Mouse (Mus musculus) C2C12 (cell line): Measurements from ENCODE around the gene Cope. TPM values are rescaled to one million over a fixed set of nuclear protein-coding genes. Genes with fewer than 3 reads are reported as not detected.

Source experiments
- H3K27me3 ChIP-seq: one replicate; pipeline ENCODE4 v1.6.1; 2011; ENCODE audit not compliant: control insufficient read depth, insufficient read depth, insufficient read length
- H3K36me3 ChIP-seq: one replicate; pipeline ENCODE4 v1.6.1; 2011; ENCODE audit not compliant: control insufficient read depth, insufficient read depth
- H3K4me3 ChIP-seq: one replicate; pipeline ENCODE4 v1.5.1; 2011; ENCODE audit warnings: mild to moderate bottlenecking, control low read depth; ENCODE audit not compliant: poor library complexity, insufficient read depth, severe bottlenecking
- H3K79me2 ChIP-seq: one replicate; pipeline ENCODE4 v1.6.1; 2011; ENCODE audit not compliant: control insufficient read depth, insufficient read depth
- H3K79me3 ChIP-seq: one replicate; pipeline ENCODE4 v1.6.1; 2011; ENCODE audit warnings: low read depth, control low read depth
- H3ac ChIP-seq: one replicate; pipeline ENCODE3; 2011; ENCODE audit warnings: low read depth; ENCODE audit not compliant: control insufficient read depth, insufficient read length
- CEBPB ChIP-seq: IDR thresholded peaks from one replicate; pipeline ENCODE4 v1.6.1; 2011; ENCODE audit warnings: low read depth, mild to moderate bottlenecking, control low read depth, moderate library complexity
- CTCF ChIP-seq: IDR thresholded peaks from one replicate; pipeline ENCODE4 v1.5.1; 2011; ENCODE audit not compliant: control insufficient read depth, insufficient read depth, insufficient read length
- FOSL1 ChIP-seq: IDR thresholded peaks from one replicate; pipeline ENCODE4 v1.8.0; 2011; ENCODE audit warnings: mild to moderate bottlenecking, low read length; ENCODE audit not compliant: poor library complexity, insufficient read depth, severe bottlenecking
- MAX ChIP-seq: IDR thresholded peaks from one replicate; pipeline ENCODE4 v1.6.1; 2011; ENCODE audit warnings: mild to moderate bottlenecking, control low read depth
- MYOD1 ChIP-seq: IDR thresholded peaks from one replicate; pipeline ENCODE4 v1.6.1; 2011; ENCODE audit warnings: low read depth; ENCODE audit not compliant: control insufficient read depth, insufficient read length
- MYOG ChIP-seq: IDR thresholded peaks from one replicate; pipeline ENCODE4 v1.6.1; 2011; ENCODE audit not compliant: control insufficient read depth, insufficient read length; ENCODE audit errors: extremely low read depth
- USF1 ChIP-seq: IDR thresholded peaks from one replicate; pipeline ENCODE4 v1.6.1; 2011; ENCODE audit warnings: low read depth, mild to moderate bottlenecking, control low read depth, moderate library complexity
- polyA plus RNA-seq: library from polyadenylated mRNA; unstranded; fragments of >200 nt; fragmentation: generic; extraction: Trizol; gene quantifications from one replicate; pipeline ENCODE4 v1.2.1, GENCODE M21; 2012; ENCODE audit warnings: missing spikeins

Gene Cope
- polyA plus RNA-seq, 1 experiment, result 158 TPM

DNA sequence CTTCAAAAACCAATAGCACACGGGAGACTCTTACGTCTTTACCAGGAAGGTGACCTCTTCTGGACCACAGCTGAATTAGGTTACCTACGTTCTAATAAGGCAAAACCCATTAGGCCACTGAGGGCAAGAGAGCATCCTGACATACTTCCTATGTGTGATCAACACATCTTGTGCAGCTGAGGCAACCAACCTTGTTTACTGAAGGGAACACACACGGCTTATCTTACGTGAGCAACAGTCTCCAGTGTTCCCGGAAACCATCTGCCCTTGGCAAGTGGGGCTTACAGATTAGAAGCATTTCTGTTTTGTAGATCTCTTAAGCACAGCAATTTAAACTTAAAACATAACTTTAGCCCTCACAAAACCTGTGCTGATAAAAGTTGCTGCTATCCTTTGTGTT lies 25.2 kb downstream of the Cope start:
- Histone ChIP-seq H3K79me2 (no peaks in the 10 kb centered on the region), H3ac (no peak overlapping the region), H3K4me3 (no peak overlapping the region), H3K79me3 (no peaks in the 10 kb centered on the region), H3K27me3 (no peaks in the 10 kb centered on the region), H3K36me3 (peaks cover 17% of the 10 kb centered on the region)
- TF ChIP-seq MYOG (no peak), USF1 (no peak), FOSL1 (no peak), MAX (no peak), CTCF (no peak), CEBPB (no peak), MYOD1 (no peak)

DNA sequence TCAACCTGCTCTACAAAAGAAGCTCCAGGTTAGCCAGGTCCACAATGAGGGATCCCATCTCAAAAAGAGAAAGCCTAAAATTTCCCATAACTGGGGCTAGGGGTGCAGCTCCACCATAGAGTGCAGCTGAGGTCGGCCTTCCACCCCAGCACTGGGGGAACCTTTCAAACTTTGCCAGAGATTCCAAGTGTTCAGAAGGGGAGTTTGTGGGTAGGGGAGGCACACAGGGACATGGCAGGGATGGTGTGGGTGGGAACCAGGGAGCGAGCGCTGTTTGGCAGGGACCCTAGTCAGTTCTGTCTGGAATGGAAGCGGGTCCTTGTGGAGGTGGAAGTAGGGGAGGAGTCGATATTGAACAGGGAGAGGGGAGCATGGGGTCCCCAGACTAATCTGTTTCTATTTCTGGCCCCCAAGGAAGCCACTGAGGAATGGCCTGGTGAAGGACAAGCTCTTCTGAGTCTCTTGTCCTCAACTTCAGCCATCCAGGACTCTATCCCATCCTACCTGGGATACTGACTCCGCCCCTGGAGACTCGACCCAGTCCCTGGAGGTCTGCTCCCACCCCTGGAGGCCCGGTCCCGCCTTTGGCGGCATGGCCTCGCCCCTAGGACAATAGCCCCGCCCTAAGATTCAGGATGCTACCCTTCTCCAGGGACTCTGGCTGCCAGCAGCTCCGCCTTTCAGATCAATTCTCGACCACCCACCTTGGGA lies 27.0 kb downstream of the Cope start, which contains the start of gene Gdf1:
Gene Gdf1 (plus strand): TSS at position 694 of the 711 bp plus-strand sequence.
- Histone ChIP-seq H3K36me3 (peaks cover 35% of the 10 kb centered on the region), H3K79me3 (no peaks in the 10 kb centered on the region), H3K4me3 (no peak within 1 kb of the TSS), H3K27me3 (no peaks in the 10 kb centered on the region), H3K79me2 (no peaks in the 10 kb centered on the region), H3ac (no peak within 1 kb of the TSS)
- no peak for TF ChIP-seq CTCF
- no peak for TF ChIP-seq MYOG
- TF ChIP-seq MAX, result no peak
- no peak for TF ChIP-seq MYOD1
- TF ChIP-seq USF1, result no peak
- TF ChIP-seq CEBPB, result no peak
- TF ChIP-seq FOSL1, result no peak

GRCm38 (mm10) chr8:70329835-70330740 lies 27.8 kb downstream of the Cope start:
- Histone ChIP-seq H3K79me3 (no peaks in the 10 kb centered on the region), H3K4me3 (no peak overlapping the region), H3K36me3 (peaks cover 43% of the 10 kb centered on the region), H3ac (no peak overlapping the region), H3K79me2 (no peaks in the 10 kb centered on the region), H3K27me3 (no peaks in the 10 kb centered on the region)
- TF ChIP-seq CTCF (no peak), MYOD1 (no peak), MYOG (no peak), CEBPB (no peak), FOSL1 (no peak), MAX (no peak), USF1 (no peak)

- no peaks in the 10 kb centered on the region for H3K79me3 ChIP-seq
- H3K4me3 ChIP-seq, result no peak overlapping the region
- H3K36me3 ChIP-seq, result peaks cover 50% of the 10 kb centered on the region
- H3ac ChIP-seq, result no peak overlapping the region
- H3K79me2 ChIP-seq, result no peaks in the 10 kb centered on the region
- no peaks in the 10 kb centered on the region for H3K27me3 ChIP-seq
- TF ChIP-seq MYOG (no peak), CEBPB (no peak), MYOD1 (no peak), MAX (no peak), CTCF (no peak), USF1 (no peak), FOSL1 (no peak)
Observed at GRCm38 (mm10) chr8:70330741-70331364, 28.5 kb downstream of the Cope start.

DNA sequence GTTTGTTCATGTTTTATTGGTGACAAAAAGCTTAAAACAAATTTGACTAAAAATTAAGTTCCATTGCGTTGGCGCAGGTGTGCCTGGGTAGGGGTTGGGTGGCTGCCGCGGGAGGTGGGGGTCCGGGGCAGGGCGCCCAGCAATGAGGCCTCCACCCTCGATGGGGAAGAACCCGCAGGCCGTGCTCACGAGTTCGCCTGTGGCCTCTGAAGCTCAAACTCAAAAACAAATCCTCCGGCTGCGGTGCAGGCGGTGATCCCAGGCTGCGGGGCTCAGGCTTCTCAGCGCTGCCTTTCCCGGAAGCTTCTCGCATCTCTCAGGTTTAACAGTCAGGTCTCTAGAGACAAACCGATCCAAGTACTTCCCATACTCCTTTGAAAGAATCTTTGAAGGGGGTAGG lies 29.2 kb downstream of the Cope start:
- no peak overlapping the region for H3K4me3 ChIP-seq
- no peak for TF ChIP-seq MAX
- no peak for TF ChIP-seq MYOD1
- TF ChIP-seq CEBPB, result no peak
- TF ChIP-seq FOSL1, result no peak
- no peak for TF ChIP-seq MYOG
- TF ChIP-seq CTCF, result no peak
- TF ChIP-seq USF1, result no peak
- peaks cover 57% of the 10 kb centered on the region for H3K36me3 ChIP-seq
- H3K27me3 ChIP-seq, result no peaks in the 10 kb centered on the region
- H3K79me3 ChIP-seq, result no peaks in the 10 kb centered on the region
- no peaks in the 10 kb centered on the region for H3K79me2 ChIP-seq
- no peak overlapping the region for H3ac ChIP-seq
